Mouse (Mus musculus): ENCODE data around the gene Enc1. TPM values are rescaled to one million over a fixed set of nuclear protein-coding genes. Genes with fewer than 3 reads are reported as not detected.

Enc1 gene
- total and polyA plus RNA-seq, 3 experiments: 3.7 to 7.0 (median 6.4) TPM

GRCm38 (mm10) chr13:97243962-97244711 is 3.2 kb downstream of the Enc1 start:
- H3K9ac ChIP-seq (ENCODE audit: insufficient read depth, low read depth): no peak overlapping the region
- no peaks in the 10 kb centered on the region for H3K9me3 ChIP-seq (replicated peaks; ENCODE audit: low read length)
- in situ Hi-C loops (cut with MboI; ENCODE audit: low pct_ligation_motif_present, low pct_unique_long_range_greater_than_20kb, low sequenced_read_pairs): no loop called here
- DNase-seq (ENCODE audit: extremely low read depth): no peak
- H3K36me3 ChIP-seq (replicated peaks in 1 of 2; ENCODE audit: control insufficient read depth in 1 of 2, insufficient read depth in 1 of 2, low read length in 1 of 2): peaks cover 20 to 44% of the 10 kb centered on the region in 2 experiments
- TF ChIP-seq MAX (IDR thresholded peaks at IDR 0.05; ENCODE audit: low read length) (no peak), ZMIZ1 (IDR thresholded peaks at IDR 0.05; ENCODE audit: low read depth, low read length) (no peak), MXI1 (IDR thresholded peaks at IDR 0.05; ENCODE audit: low read depth, low read length) (no peak), BHLHE40 (IDR thresholded peaks at IDR 0.05; ENCODE audit: low read depth, low read length) (no peak), POLR2AphosphoS2 (IDR thresholded peaks at IDR 0.05; ENCODE audit: low read depth, low read length) (no peak), CTCF (conservative IDR thresholded peaks at IDR 0.05 in 1 of 2, IDR thresholded peaks at IDR 0.05 in 1 of 2; ENCODE audit: low read depth in 2 of 2, low read length in 2 of 2) (no peak), NELFE (IDR thresholded peaks at IDR 0.05; ENCODE audit: low read depth, low read length) (no peak), SIN3A (IDR thresholded peaks at IDR 0.05; ENCODE audit: low read length) (no peak), ELF1 (IDR thresholded peaks at IDR 0.05; ENCODE audit: low read depth, low read length) (no peak), USF2 (conservative IDR thresholded peaks at IDR 0.05; ENCODE audit: low read depth, low read length) (no peak), E2F4 (IDR thresholded peaks at IDR 0.05; ENCODE audit: insufficient replicate concordance, low read depth, low read length) (no peak), IRF4 (IDR thresholded peaks at IDR 0.05; ENCODE audit: low read depth, low read length) (no peak)
- peaks cover 7 to 33% of the 10 kb centered on the region in 2 experiments; a peak in 3 of 4 replicates for H3K4me1 ChIP-seq (ENCODE audit: control insufficient read depth in 1 of 2, insufficient read depth in 2 of 2)
- H3K27ac ChIP-seq (ENCODE audit: insufficient read depth, low read depth): no peak overlapping the region
- dilution Hi-C loops (cut with MboI; ENCODE audit: extremely low pct_ligation_motif_present, extremely low pct_unique_long_range_greater_than_20kb, low sequenced_read_pairs): no loop called here
- H3K4me3 ChIP-seq (replicated peaks in 1 of 3; ENCODE audit: low read depth in 2 of 3, low read length in 2 of 3, poor library complexity in 1 of 3): no peak overlapping the region
- no peaks in the 10 kb centered on the region for H3K27me3 ChIP-seq (replicated peaks)
- H3K79me2 ChIP-seq (replicated peaks; ENCODE audit: control insufficient read depth, extremely low read depth, insufficient read depth, poor library complexity, severe bottlenecking): no peaks in the 10 kb centered on the region; the same call in 1 of the 2 replicates
- H3K4me2 ChIP-seq (ENCODE audit: insufficient read depth, low read depth, poor library complexity, severe bottlenecking): no peak overlapping the region

DNA sequence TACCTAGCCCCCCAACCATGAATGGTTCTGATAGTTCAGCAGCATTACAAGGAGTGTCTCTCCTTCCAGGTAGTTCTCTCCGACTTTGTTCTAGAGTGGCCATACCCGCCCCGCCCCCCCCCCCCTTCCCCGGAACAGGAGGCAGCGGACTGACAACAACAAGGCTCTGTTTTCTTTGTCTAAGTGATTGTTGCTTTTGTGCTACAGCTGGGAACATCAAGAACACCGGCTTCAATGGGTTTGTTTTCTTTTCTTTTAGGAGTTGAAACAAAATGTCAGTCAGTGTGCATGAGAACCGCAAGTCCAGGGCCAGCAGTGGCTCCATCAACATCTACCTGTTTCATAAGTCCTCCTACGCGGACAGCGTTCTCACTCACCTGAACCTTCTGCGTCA is 3.8 kb downstream of the Enc1 start:
- peaks cover 20 to 50% of the 10 kb centered on the region in 2 experiments for H3K36me3 ChIP-seq (replicated peaks in 1 of 2; ENCODE audit: control insufficient read depth in 1 of 2, insufficient read depth in 1 of 2, low read length in 1 of 2)
- no peak overlapping the region for H3K4me2 ChIP-seq (ENCODE audit: insufficient read depth, low read depth, poor library complexity, severe bottlenecking)
- no peaks in the 10 kb centered on the region for H3K9me3 ChIP-seq (replicated peaks; ENCODE audit: low read length)
- no peaks in the 10 kb centered on the region for H3K27me3 ChIP-seq (replicated peaks)
- in situ Hi-C loops (cut with MboI; ENCODE audit: low pct_ligation_motif_present, low pct_unique_long_range_greater_than_20kb, low sequenced_read_pairs): no loop called here
- no peak for DNase-seq (ENCODE audit: extremely low read depth)
- no peaks in the 10 kb centered on the region; the same call in 1 of the 2 replicates for H3K79me2 ChIP-seq (replicated peaks; ENCODE audit: control insufficient read depth, extremely low read depth, insufficient read depth, poor library complexity, severe bottlenecking)
- no peak overlapping the region for H3K9ac ChIP-seq (ENCODE audit: insufficient read depth, low read depth)
- no peak overlapping the region for H3K27ac ChIP-seq (ENCODE audit: insufficient read depth, low read depth)
- no peak for TF ChIP-seq NRF1 (IDR thresholded peaks at IDR 0.05; ENCODE audit: low read depth, low read length)
- no peak for TF ChIP-seq GABPA (IDR thresholded peaks at IDR 0.05; ENCODE audit: insufficient replicate concordance, low read depth, low read length)
- no peak for TF ChIP-seq CHD1 (IDR thresholded peaks at IDR 0.05; ENCODE audit: low read depth, low read length)
- no peak for TF ChIP-seq SIN3A (IDR thresholded peaks at IDR 0.05; ENCODE audit: low read length)
- TF ChIP-seq JUND (conservative IDR thresholded peaks at IDR 0.05; ENCODE audit: low read depth, low read length): no peak
- no peak for TF ChIP-seq UBTF (IDR thresholded peaks at IDR 0.05; ENCODE audit: low read depth, low read length)
- no peak for TF ChIP-seq KAT2A (IDR thresholded peaks at IDR 0.05; ENCODE audit: insufficient replicate concordance, low read length)
- TF ChIP-seq USF2 (conservative IDR thresholded peaks at IDR 0.05; ENCODE audit: low read depth, low read length): no peak
- TF ChIP-seq CHD2 (IDR thresholded peaks at IDR 0.05; ENCODE audit: low read length): no peak
- TF ChIP-seq BHLHE40 (IDR thresholded peaks at IDR 0.05; ENCODE audit: low read depth, low read length): no peak
- TF ChIP-seq SMC3 (IDR thresholded peaks at IDR 0.05; ENCODE audit: low read depth, low read length): no peak
- TF ChIP-seq EP300 (IDR thresholded peaks at IDR 0.05; ENCODE audit: low read length): no peak
- TF ChIP-seq ZC3H11A (IDR thresholded peaks at IDR 0.05; ENCODE audit: low read depth, low read length): no peak
- no peak for TF ChIP-seq JUN (IDR thresholded peaks at IDR 0.05; ENCODE audit: insufficient read depth, low read depth, low read length)
- no peak for TF ChIP-seq ZKSCAN1 (IDR thresholded peaks at IDR 0.05; ENCODE audit: borderline replicate concordance, low read depth, low read length)
- no peak for TF ChIP-seq PAX5 (IDR thresholded peaks at IDR 0.05; ENCODE audit: low read length)
- TF ChIP-seq MAX (IDR thresholded peaks at IDR 0.05; ENCODE audit: low read length): no peak
- no peak overlapping the region for H3K4me3 ChIP-seq (replicated peaks in 1 of 3; ENCODE audit: low read depth in 2 of 3, low read length in 2 of 3, poor library complexity in 1 of 3)
- H3K4me1 ChIP-seq (ENCODE audit: control insufficient read depth in 1 of 2, insufficient read depth in 2 of 2): peaks cover 11 to 37% of the 10 kb centered on the region in 2 experiments; a peak in 3 of 4 replicates
- dilution Hi-C loops (cut with MboI; ENCODE audit: extremely low pct_ligation_motif_present, extremely low pct_unique_long_range_greater_than_20kb, low sequenced_read_pairs): no loop called here

Data from CH12.LX (cell line).